Mouse (Mus musculus) forebrain, embryonic 16.5 days (tissue): ENCODE data around the gene Wasf1. TPM values are rescaled to one million over a fixed set of nuclear protein-coding genes. Genes with fewer than 3 reads are reported as not detected.

ENCODE experiments used
- ATAC-seq: fragments of 200-750 bp; cut with Nextera tagmentation; 2 replicates; pipeline ENCODE4 v1.8.0; 2017; ENCODE audit warnings: mild to moderate bottlenecking, moderate library complexity
- H3K27ac ChIP-seq: fragments of 300-500 bp; sonication (generic); 2 replicates; pipeline ENCODE4 v1.5.1; 2014; ENCODE audit warnings: low read length, control low read depth
- H3K27me3 ChIP-seq: fragments of 300-500 bp; sonication (generic); replicated peaks from 2 replicates; pipeline ENCODE4 v1.6.1; 2014; ENCODE audit warnings: low read length; ENCODE audit not compliant: control insufficient read depth, insufficient read depth
- H3K36me3 ChIP-seq: fragments of 300-500 bp; sonication (generic); 2 replicates; pipeline ENCODE4 v1.6.1; 2014; ENCODE audit not compliant: control insufficient read depth, insufficient read depth
- H3K4me1 ChIP-seq: fragments of 300-500 bp; sonication (generic); replicated peaks from 2 replicates; pipeline ENCODE4 v1.6.1; 2014; ENCODE audit warnings: low read length; ENCODE audit not compliant: control insufficient read depth, insufficient read depth
- H3K4me2 ChIP-seq: fragments of 300-500 bp; sonication (generic); 2 replicates; pipeline ENCODE4 v1.6.1; 2014; ENCODE audit warnings: mild to moderate bottlenecking, low read length, control low read depth
- H3K4me3 ChIP-seq: fragments of 300-500 bp; sonication (generic); replicated peaks from 2 replicates; pipeline ENCODE4 v1.5.1; 2014; ENCODE audit warnings: mild to moderate bottlenecking, low read length, control low read depth
- H3K9ac ChIP-seq: fragments of 300-500 bp; sonication (generic); replicated peaks from 2 replicates; pipeline ENCODE4 v1.6.1; 2014; ENCODE audit warnings: low read depth, low read length, control low read depth
- H3K9me3 ChIP-seq: fragments of 300-500 bp; sonication (generic); 2 replicates; pipeline ENCODE4 v1.6.1; 2016; ENCODE audit warnings: low read length; ENCODE audit not compliant: control insufficient read depth
- WGBS: fragments of 180-500 bp; shearing (Covaris S2); extraction: QIAGEN DNeasy Blood & Tissue Kit; methylation state at CpG from one replicate; pipeline ENCODE4 v1.1.7; 2014; 5-methylcytosine and 5-hydroxymethylcytosine counted together
- polyA plus RNA-seq: library from polyadenylated mRNA; unstranded; fragments of >200 nt; fragmentation: Nextera tagmentation; extraction: Ambion mirVana; gene quantifications from 2 replicates; pipeline ENCODE4 v1.2.1, GENCODE M21; 2015

Wasf1 gene
- polyA plus RNA-seq, 1 experiment from 2014 or later: 105 TPM

- Histone ChIP-seq H3K4me3 (no peak overlapping the region), H3K9ac (no peak overlapping the region), H3K27ac (no peak overlapping the region), H3K9me3 (no peaks in the 10 kb centered on the region), H3K4me1 (peaks cover 3% of the 10 kb centered on the region; the same call in 1 of the 2 replicates), H3K27me3 (no peaks in the 10 kb centered on the region), H3K36me3 (no peaks in the 10 kb centered on the region), H3K4me2 (no peak overlapping the region)
- no peak for ATAC-seq
- 79% methylated on average over 7 of the region's 7 CpGs for WGBS
These were observed 26.6 kb upstream of the Wasf1 start for GRCm38 (mm10) chr10:40856703-40857102.

- H3K9me3 ChIP-seq: no peaks in the 10 kb centered on the region
- H3K4me2 ChIP-seq: no peak overlapping the region
- no peak overlapping the region for H3K4me3 ChIP-seq
- no peaks in the 10 kb centered on the region for H3K36me3 ChIP-seq
- H3K4me1 ChIP-seq: peaks cover 3% of the 10 kb centered on the region; the same call in 1 of the 2 replicates
- no peak for ATAC-seq
- no peaks in the 10 kb centered on the region for H3K27me3 ChIP-seq
- no peak overlapping the region for H3K27ac ChIP-seq
- WGBS: 39% methylated on average over 8 of the region's 8 CpGs
- no peak overlapping the region for H3K9ac ChIP-seq
These were observed 25.7 kb upstream of the Wasf1 start for GRCm38 (mm10) chr10:40857599-40857998.

DNA sequence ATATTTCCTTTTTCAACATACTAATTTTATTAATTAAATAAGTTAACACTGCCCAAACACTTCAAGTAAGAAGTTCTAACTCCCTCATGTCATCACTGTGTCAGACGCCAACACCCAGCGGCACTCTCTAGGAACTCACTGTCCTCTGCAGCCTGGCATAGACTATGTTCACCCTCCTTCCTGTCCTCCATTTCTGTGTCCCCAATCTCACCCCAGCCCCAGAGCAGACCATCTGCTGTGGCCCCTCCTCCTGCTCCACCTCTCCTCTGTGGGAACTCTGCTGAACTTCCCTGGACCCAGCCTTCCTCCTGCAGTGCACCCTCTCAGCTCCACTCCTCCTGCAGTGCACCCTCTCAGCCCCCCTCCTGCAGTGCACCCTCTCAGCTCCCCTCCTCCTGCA lies 15.2 kb upstream of the Wasf1 start:
- no peak overlapping the region for H3K4me3 ChIP-seq
- no peak for ATAC-seq
- H3K9ac ChIP-seq: no peak overlapping the region
- 95% methylated on average over 2 of the region's 2 CpGs for WGBS
- no peaks in the 10 kb centered on the region for H3K27me3 ChIP-seq
- no peaks in the 10 kb centered on the region for H3K9me3 ChIP-seq
- H3K4me1 ChIP-seq: 0 out of 2 replicates have a peak, but pooled peaks cover 3% of the 10 kb centered on the region
- H3K27ac ChIP-seq: no peak overlapping the region
- H3K4me2 ChIP-seq: no peak overlapping the region
- H3K36me3 ChIP-seq: no peaks in the 10 kb centered on the region; the same call in 1 of the 2 replicates

DNA sequence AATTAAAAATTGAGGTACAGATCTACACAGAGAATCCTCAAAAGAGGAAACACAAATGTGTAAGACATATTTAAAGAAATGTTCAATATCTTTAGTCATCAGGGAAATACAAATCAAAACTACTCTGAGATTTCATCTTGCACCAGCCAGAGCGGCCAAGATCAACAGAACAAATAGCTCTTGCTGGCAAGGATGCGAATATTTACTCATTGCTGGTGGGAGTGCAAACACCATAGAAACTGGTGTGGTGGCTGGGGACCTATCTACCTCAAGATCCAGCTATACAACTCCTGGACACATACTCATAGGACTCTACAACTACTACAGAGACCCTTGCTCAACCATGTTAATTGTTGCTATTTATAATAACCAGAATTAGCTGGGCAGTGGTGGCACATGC lies 12.0 kb upstream of the Wasf1 start:
- Histone ChIP-seq H3K27me3 (no peaks in the 10 kb centered on the region), H3K4me2 (no peak overlapping the region), H3K4me1 (0 out of 2 replicates have a peak, but pooled peaks cover 3% of the 10 kb centered on the region), H3K9ac (no peak overlapping the region), H3K36me3 (no peaks in the 10 kb centered on the region), H3K27ac (no peak overlapping the region), H3K4me3 (no peak overlapping the region), H3K9me3 (no peaks in the 10 kb centered on the region)
- ATAC-seq: no peak
- 97% methylated on average over 2 of the region's 2 CpGs for WGBS

DNA sequence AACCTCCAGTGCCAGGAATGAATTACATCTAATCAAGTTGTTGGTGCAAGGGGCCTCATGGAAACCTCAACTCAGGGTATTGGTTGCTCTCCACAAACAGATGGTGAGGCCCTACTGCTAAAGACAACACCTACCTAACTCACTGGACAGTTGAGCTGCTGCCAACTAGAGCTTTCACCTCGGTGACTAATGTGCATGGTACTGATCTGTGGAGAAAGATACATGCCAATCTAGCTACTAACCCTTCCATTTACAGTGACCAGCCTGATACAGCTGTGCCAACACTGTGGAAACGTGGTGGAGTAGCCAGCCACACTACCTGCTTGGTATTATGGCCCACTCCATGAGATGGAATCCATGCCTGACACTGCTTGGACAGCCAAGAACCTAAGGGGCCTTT lies 11.2 kb upstream of the Wasf1 start:
- Histone ChIP-seq H3K9ac (no peak overlapping the region), H3K4me3 (no peak overlapping the region), H3K36me3 (no peaks in the 10 kb centered on the region), H3K27ac (no peak overlapping the region), H3K4me2 (no peak overlapping the region), H3K4me1 (0 out of 2 replicates have a peak, but pooled peaks cover 3% of the 10 kb centered on the region), H3K27me3 (no peaks in the 10 kb centered on the region), H3K9me3 (no peaks in the 10 kb centered on the region)
- no peak for ATAC-seq
- 73% methylated on average over 2 of the region's 2 CpGs for WGBS

DNA sequence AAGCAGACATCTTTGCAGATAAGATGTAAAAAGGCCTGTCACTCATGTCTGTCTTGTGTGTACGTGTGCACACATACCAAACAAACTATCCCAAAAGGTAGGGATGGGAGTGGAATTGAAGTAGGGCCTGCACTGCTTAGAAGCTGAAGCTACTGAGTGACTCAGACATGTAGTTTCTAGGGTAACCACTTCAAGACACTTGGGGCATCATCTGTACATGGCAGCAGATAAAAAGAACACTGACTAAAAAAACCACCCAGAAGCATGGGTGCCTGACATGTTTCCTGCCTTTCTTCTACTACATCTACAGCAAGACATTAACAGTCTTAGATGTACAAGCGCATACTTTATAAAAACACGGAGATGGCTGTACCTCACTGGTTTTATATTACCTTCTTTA lies 5.0 kb upstream of the Wasf1 start:
- peaks cover 14% of the 10 kb centered on the region for H3K4me1 ChIP-seq
- H3K9ac ChIP-seq: no peak overlapping the region
- H3K27me3 ChIP-seq: no peaks in the 10 kb centered on the region
- no peak overlapping the region for H3K4me3 ChIP-seq
- no peaks in the 10 kb centered on the region for H3K36me3 ChIP-seq
- no peak for ATAC-seq
- no peaks in the 10 kb centered on the region for H3K9me3 ChIP-seq
- no peak overlapping the region for H3K27ac ChIP-seq
- 93% methylated on average over 3 of the region's 3 CpGs for WGBS
- H3K4me2 ChIP-seq: no peak overlapping the region

DNA sequence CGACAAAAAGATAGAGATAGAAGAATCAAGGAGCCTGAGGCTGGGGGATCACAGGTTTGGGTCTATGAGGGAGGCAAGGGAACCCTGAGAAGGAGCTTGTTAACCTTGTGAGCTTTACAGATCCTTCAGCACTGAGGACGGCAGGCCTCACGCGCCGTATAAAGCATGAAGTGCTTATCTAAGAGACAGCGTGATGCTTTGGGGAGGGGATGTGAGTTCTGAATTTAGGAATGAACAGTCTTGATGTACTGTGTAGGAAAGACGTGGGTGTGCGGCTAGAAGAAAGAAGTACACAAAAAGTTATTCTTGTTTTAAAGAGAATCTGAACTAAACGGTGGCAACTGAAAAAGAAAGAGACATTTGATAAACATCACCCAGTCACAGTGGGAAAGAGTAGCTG lies 3.3 kb upstream of the Wasf1 start:
- no peak overlapping the region for H3K9ac ChIP-seq
- no peak overlapping the region for H3K4me2 ChIP-seq
- no peak overlapping the region for H3K27ac ChIP-seq
- ATAC-seq: no peak
- H3K4me3 ChIP-seq: no peak overlapping the region
- no peaks in the 10 kb centered on the region for H3K9me3 ChIP-seq
- H3K36me3 ChIP-seq: no peaks in the 10 kb centered on the region
- no peaks in the 10 kb centered on the region for H3K27me3 ChIP-seq
- 93% methylated on average over 9 of the region's 9 CpGs for WGBS
- peaks cover 14% of the 10 kb centered on the region for H3K4me1 ChIP-seq

DNA sequence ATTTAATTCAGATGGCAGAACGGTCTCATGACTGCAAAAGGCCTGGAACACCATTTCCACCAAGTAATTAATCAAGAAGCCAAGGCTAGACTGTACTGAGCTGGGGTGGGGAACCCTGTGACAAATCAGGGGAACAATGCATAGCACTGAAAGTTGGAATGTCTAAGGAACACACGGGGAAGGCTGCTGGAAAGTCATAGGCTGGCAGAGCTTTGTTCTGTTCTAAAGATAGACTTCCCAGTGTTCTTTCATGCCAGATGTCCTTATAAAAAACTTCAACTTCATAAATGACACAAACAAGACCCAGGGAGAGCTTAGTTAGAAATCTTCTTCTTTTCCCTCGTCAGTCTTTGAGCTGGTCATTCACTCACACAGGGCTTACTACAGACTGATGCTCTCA lies 2.0 kb upstream of the Wasf1 start:
- no peaks in the 10 kb centered on the region for H3K27me3 ChIP-seq
- H3K4me1 ChIP-seq: peaks cover 14% of the 10 kb centered on the region
- ATAC-seq: no peak
- no peak overlapping the region for H3K4me3 ChIP-seq
- H3K9me3 ChIP-seq: no peaks in the 10 kb centered on the region
- H3K4me2 ChIP-seq: no peak overlapping the region
- no peak overlapping the region for H3K9ac ChIP-seq
- H3K27ac ChIP-seq: no peak overlapping the region
- 69% methylated on average over 3 of the region's 3 CpGs for WGBS
- H3K36me3 ChIP-seq: no peaks in the 10 kb centered on the region

DNA sequence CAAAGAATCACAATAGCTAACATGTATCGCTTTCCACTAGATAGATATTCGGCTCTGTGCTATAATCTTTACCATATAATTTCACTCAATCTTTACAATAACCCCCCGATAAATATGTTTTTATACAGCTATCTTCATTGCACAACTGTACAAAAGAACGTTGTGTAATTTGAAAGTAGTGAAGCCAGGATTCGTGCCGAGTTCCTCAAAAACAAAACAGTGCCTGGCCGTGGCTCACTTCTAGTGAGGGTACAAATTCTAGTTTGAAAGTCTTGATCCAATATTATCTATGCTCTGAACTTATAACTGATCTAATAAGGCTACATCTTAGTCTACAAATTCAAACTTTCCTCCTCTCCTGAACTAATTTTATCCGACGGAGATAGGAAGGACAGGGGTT lies 942 bp upstream of the Wasf1 start:
- no peak overlapping the region; the same call in 1 of the 2 replicates for H3K27ac ChIP-seq
- H3K36me3 ChIP-seq: no peaks in the 10 kb centered on the region
- peaks cover 14% of the 10 kb centered on the region for H3K4me1 ChIP-seq
- H3K4me3 ChIP-seq: peak overlapping the region; percentile 96
- no peaks in the 10 kb centered on the region for H3K9me3 ChIP-seq
- no peaks in the 10 kb centered on the region for H3K27me3 ChIP-seq
- 11% methylated on average over 9 of the region's 9 CpGs for whole genome bisulfite sequencing
- H3K4me2 ChIP-seq: peak overlapping the region; percentile 71
- ATAC-seq: no peak
- peak overlapping the region; percentile 83 for H3K9ac ChIP-seq

GRCm38 (mm10) chr10:40883644-40884278 lies 486 bp downstream of the Wasf1 start:
- Histone ChIP-seq H3K4me2 (peak overlapping the region; percentile 53), H3K4me3 (peak overlapping the region; percentile 96), H3K9me3 (no peaks in the 10 kb centered on the region), H3K27ac (peak overlapping the region; percentile 99), H3K27me3 (no peaks in the 10 kb centered on the region), H3K36me3 (no peaks in the 10 kb centered on the region), H3K4me1 (peaks cover 14% of the 10 kb centered on the region), H3K9ac (peak overlapping the region; percentile 95)
- under 1% methylated on average over 66 of the region's 87 CpGs for WGBS
- ATAC-seq: peak; percentile 89
